Mouse (Mus musculus) cerebellum, adult 2 months (tissue): Measurements from ENCODE around the gene Taok3.

Source experiments
- CTCF ChIP-seq: fragments of 200-500 bp; IDR thresholded peaks from 2 replicates; pipeline ENCODE4 v1.5.1; 2011; ENCODE audit warnings: low read depth, mild to moderate bottlenecking, control low read depth, low read length, moderate library complexity, borderline replicate concordance; ENCODE audit not compliant: insufficient read depth
- POLR2A ChIP-seq: fragments of 200-500 bp; IDR thresholded peaks from 2 replicates; pipeline ENCODE4 v1.6.1; 2011; ENCODE audit warnings: low read length, control low read depth, borderline replicate concordance; ENCODE audit not compliant: insufficient read depth

DNA sequence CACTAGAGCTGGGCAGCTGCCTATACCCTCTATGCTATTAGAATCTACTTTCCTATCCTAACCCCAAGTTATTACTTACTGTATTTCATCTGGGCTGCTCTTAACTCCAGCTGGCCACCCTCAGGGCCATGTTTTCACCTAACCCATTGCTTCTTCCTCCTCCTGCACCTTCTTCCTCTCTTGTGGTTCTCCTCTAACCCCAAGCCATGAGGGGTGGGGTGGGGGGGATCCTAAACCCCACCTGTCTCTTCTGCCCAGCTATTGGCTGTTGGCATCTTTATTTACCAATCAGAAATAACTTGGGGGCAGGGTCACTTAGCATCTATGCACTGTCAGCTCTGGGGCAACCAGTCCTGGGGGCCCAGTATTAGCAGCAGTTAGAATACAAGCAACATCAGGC lies 26.2 kb downstream of the Taok3 start:
- no peak for TF ChIP-seq CTCF
- no peak for TF ChIP-seq POLR2A
